Mouse (Mus musculus): Measurements from ENCODE around the gene Fam19a3. TPM values are rescaled to one million over a fixed set of nuclear protein-coding genes. Genes with fewer than 3 reads are reported as not detected.

Gene Fam19a3
- polyA plus RNA-seq (2021; fragmentation: Nextera tagmentation), result not detected in 2 replicates
- long read RNA-seq, experiment 1, result 0 reads
- long read RNA-seq, experiment 2, result 0 reads

DNA sequence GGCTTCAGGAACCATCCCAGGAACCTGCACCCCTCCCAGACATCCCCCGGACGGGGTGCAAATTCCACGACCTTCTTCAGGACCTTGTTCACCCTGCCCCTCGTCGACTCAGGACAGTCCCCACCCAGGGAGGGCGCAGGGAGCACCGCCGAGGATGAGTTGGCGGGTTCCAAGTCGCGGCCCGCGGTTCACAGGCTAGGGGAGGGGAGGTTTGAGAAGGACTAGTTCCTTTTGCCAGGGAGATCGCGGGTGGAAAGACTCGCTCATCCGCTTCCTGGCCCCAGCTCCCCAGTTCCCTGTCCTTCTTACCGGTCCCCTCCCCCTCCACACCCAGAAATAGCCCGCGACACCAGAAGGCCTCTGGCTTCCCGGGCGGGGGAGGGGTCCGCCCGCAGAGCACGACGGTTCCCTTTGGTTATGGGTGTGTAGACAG is at the start of gene Fam19a3:
TSS of gene Fam19a3 (minus strand) at position 370 of the 433 bp plus-strand sequence.

DNA sequence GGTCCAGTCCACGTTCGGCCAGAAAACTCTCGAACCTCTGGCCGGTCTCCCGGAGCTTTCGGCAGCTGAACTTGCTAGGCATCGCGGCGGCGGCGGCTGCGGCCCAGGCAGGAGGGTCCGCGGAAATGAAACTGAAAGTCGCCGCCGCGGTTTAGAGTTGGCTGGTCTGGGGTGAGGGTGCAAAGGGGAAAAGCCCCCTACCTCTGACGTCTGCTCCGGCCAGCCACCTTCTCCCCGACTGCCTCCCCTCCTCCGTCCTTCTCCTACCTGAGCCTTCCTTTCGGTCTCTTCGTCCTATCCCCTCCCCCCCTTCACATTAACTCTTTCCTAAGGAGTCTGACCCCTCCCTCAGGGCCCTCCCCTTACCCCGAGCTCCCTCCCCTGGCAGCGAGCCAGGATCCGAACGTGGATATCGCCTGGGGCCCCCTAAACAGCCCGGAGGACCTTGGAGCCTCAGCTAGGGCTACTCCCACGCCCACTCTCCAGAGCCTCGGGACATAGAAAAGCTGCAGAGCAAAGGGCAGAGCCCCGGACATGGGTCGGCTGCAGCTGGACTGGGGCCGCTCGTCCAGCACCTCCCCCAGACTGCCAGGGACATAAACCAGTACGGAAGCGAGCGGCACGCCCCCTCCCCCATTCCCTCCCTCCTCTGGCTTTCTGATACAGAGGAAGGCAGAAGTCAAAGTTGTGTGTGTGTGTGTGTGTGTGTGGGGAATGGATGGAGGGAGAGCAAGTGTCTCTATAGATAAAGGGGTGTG is 36.5 kb upstream of the Fam19a3 start, which contains the start of gene Mov10:
TSS of gene Mov10 (minus strand) at position 573 of the 758 bp plus-strand sequence.

DNA sequence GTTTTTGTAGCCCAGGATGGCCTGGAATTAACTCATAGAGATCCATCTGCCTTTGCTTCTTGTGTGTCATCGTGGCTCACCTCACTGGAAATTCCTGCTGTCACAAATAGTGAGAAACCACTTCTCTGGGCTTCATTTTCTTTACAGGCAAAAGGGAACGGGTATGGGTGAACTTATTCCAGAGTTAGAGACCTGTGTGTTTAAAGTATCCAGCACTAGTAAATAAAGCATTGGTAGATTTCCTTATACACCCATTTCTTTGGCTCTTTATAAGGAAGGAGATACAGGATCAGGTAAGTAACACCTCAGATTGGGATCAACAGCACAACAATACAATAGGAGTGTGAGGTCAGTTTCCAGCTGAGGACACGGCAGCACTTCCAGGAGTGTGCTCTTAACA is 6.4 kb upstream of the Fam19a3 start, which contains the start of gene Rhoc:
TSS of gene Rhoc (plus strand) at position 301 of the 400 bp plus-strand sequence.

DNA sequence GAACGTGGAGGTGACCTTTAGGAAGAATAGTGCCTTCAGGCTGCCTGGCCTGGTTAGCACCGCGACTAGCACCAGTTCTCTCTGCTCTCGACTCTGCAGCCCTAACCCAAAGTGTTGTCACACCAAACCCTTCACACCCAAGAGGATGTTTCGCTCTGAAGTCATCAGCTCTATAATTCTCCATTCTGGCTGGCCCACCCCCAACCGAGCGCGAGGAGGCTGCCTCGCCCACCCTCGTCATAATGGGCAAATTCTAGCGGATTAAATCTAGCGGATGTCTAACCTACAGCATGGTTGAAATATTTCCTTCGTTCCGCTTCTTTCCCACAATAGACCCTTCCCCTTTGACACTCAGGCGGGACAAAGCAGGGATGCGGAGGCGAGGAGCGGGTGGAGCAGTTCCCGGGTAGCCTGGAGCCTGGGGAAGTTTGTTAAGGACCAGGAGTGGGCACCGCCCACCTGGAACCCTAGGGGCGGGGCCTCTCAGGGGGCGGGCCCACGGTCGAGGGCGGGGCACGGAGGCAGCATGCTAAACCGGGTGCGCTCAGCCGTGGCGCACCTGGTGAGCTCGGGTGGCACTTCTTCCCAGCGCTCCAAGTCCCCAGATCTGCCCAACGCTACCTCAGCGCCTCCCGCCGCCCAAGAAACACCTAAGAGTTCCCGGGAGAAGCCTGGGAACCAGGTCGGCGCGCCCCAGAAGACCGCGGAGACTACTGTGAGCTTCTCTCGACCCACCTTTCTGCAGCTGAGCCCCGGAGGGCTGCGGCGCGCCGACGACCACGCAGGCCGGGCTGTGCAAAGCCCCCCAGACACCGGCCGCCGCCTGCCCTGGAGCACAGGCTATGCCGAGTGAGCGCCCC is 849 bp downstream of the Fam19a3 start, which contains the start of gene Ppm1j:
TSS of gene Ppm1j (plus strand) at position 496 of the 860 bp plus-strand sequence.

Other genes with a start within 250 kb of the Fam19a3 start
- 8.1 and 9.1 TPM in 2 replicates for gene Slc16a1, start 143.2 kb downstream of the Fam19a3 start, polyA plus RNA-seq (2021; fragmentation: Nextera tagmentation)
- gene Ppm1j, start 784 bp downstream of the Fam19a3 start, polyA plus RNA-seq (2021; fragmentation: Nextera tagmentation), result 0.29 and 0.64 TPM in 2 replicates
- gene Rhoc, start 6.5 kb upstream of the Fam19a3 start, polyA plus RNA-seq (2021; fragmentation: Nextera tagmentation), result 20.0 and 24.7 TPM in 2 replicates
- 1.4 and 1.7 TPM in 2 replicates for gene Mov10, start 36.7 kb upstream of the Fam19a3 start, polyA plus RNA-seq (2021; fragmentation: Nextera tagmentation)
- gene St7l, start 82.2 kb upstream of the Fam19a3 start, polyA plus RNA-seq (2021; fragmentation: Nextera tagmentation), result 30.4 and 31.4 TPM in 2 replicates
- gene Capza1, start 82.7 kb upstream of the Fam19a3 start, polyA plus RNA-seq (2021; fragmentation: Nextera tagmentation), result 24.0 and 25.2 TPM in 2 replicates
- gene Wnt2b, start 180.1 kb upstream of the Fam19a3 start, polyA plus RNA-seq (2021; fragmentation: Nextera tagmentation), result 0.19 TPM in 2 replicates